Mouse (Mus musculus): Measurements from ENCODE around the gene Maml1. TPM values are rescaled to one million over a fixed set of nuclear protein-coding genes. Genes with fewer than 3 reads are reported as not detected.
"Not testable (repeated sequence)": the region's sequence is repeated elsewhere in the genome, so short reads cannot be mapped to it uniquely, and the experiment has no call there.

The Maml1 gene
- polyA plus RNA-seq, 1 experiment from 2014 or later: 7.5 TPM

- H3K4me2 ChIP-seq (replicated peaks): no peak overlapping the region
- H3K4me3 ChIP-seq: no peak overlapping the region
- no peak for ATAC-seq (ENCODE audit: low FRiP score, low read depth)
- no peaks in the 10 kb centered on the region for H3K9me3 ChIP-seq
- H3K36me3 ChIP-seq: peaks cover 12% of the 10 kb centered on the region
- WGBS: 94% methylated on average over 6 of the region's 6 CpGs
- H3K9ac ChIP-seq: no peak overlapping the region
- peaks cover 29% of the 10 kb centered on the region for H3K4me1 ChIP-seq
- H3K27ac ChIP-seq: no peak overlapping the region
- H3K27me3 ChIP-seq: no peaks in the 10 kb centered on the region
Observed at GRCm38 (mm10) chr11:50321239-50321638, 29.1 kb upstream of the Maml1 start.

- not testable (repeated sequence) for ATAC-seq (ENCODE audit: low FRiP score, low read depth); H3K9me3 ChIP-seq; H3K27ac ChIP-seq; H3K27me3 ChIP-seq; H3K4me3 ChIP-seq; H3K9ac ChIP-seq; H3K4me2 ChIP-seq (replicated peaks)
- Histone ChIP-seq H3K4me1 (peaks cover 26% of the 10 kb centered on the region), H3K36me3 (peaks cover 12% of the 10 kb centered on the region)
- WGBS: 90% methylated on average over 4 of the region's 4 CpGs
Observed at GRCm38 (mm10) chr11:50319343-50319742, 27.2 kb upstream of the Maml1 start.

- Histone ChIP-seq H3K4me1 (no peaks in the 10 kb centered on the region), H3K4me3 (no peak overlapping the region), H3K4me2 (replicated peaks) (no peak overlapping the region), H3K9ac (no peak overlapping the region), H3K36me3 (peaks cover 35% of the 10 kb centered on the region), H3K27me3 (no peaks in the 10 kb centered on the region), H3K27ac (no peak overlapping the region), H3K9me3 (no peaks in the 10 kb centered on the region)
- WGBS: 95% methylated on average over 2 of the region's 2 CpGs
- ATAC-seq (ENCODE audit: low FRiP score, low read depth): no peak
Observed at GRCm38 (mm10) chr11:50312803-50313202, 20.7 kb upstream of the Maml1 start.

- Histone ChIP-seq H3K36me3 (peaks cover 92% of the 10 kb centered on the region), H3K9me3 (no peaks in the 10 kb centered on the region), H3K4me2 (replicated peaks) (no peak overlapping the region), H3K9ac (no peak overlapping the region), H3K4me1 (no peaks in the 10 kb centered on the region), H3K27me3 (no peaks in the 10 kb centered on the region), H3K4me3 (no peak overlapping the region), H3K27ac (no peak overlapping the region)
- 87% methylated on average over 2 of the region's 2 CpGs for WGBS
- ATAC-seq (ENCODE audit: low FRiP score, low read depth): no peak
Observed at GRCm38 (mm10) chr11:50303406-50303805, 11.3 kb upstream of the Maml1 start.

- Histone ChIP-seq H3K27ac (peak overlapping the region; percentile 98), H3K36me3 (peaks cover 50% of the 10 kb centered on the region), H3K27me3 (no peaks in the 10 kb centered on the region), H3K4me1 (peaks cover 24% of the 10 kb centered on the region), H3K4me2 (replicated peaks) (peak overlapping the region; percentile 86), H3K4me3 (peak overlapping the region; percentile 100), H3K9ac (peak overlapping the region; percentile 100), H3K9me3 (no peaks in the 10 kb centered on the region)
- WGBS: under 1% methylated on average over 72 of the region's 85 CpGs
- ATAC-seq (ENCODE audit: low FRiP score, low read depth): peak; percentile 71
Observed at GRCm38 (mm10) chr11:50291321-50292165, 568 bp downstream of the Maml1 start.

- Histone ChIP-seq H3K27ac (peak overlapping the region; percentile 98), H3K9me3 (no peaks in the 10 kb centered on the region), H3K4me1 (peaks cover 27% of the 10 kb centered on the region), H3K9ac (peak overlapping the region; percentile 100), H3K36me3 (peaks cover 54% of the 10 kb centered on the region), H3K4me2 (replicated peaks) (peak overlapping the region; percentile 86), H3K4me3 (peak overlapping the region; percentile 100), H3K27me3 (no peaks in the 10 kb centered on the region)
- WGBS: 3% methylated on average over 20 of the region's 20 CpGs
- no peak for ATAC-seq (ENCODE audit: low FRiP score, low read depth)
Observed at GRCm38 (mm10) chr11:50290486-50291225, 1.5 kb downstream of the Maml1 start.

GRCm38 (mm10) chr11:50286428-50286827 is 5.7 kb downstream of the Maml1 start:
- peaks cover 41% of the 10 kb centered on the region for H3K36me3 ChIP-seq
- 85% methylated on average over 1 of the region's 1 CpGs for WGBS
- no peak for ATAC-seq (ENCODE audit: low FRiP score, low read depth)
- no peaks in the 10 kb centered on the region for H3K9me3 ChIP-seq
- H3K9ac ChIP-seq: no peak overlapping the region
- no peaks in the 10 kb centered on the region for H3K27me3 ChIP-seq
- H3K4me3 ChIP-seq: no peak overlapping the region
- peaks cover 24% of the 10 kb centered on the region for H3K4me1 ChIP-seq
- H3K4me2 ChIP-seq (replicated peaks): no peak overlapping the region
- no peak overlapping the region for H3K27ac ChIP-seq

GRCm38 (mm10) chr11:50285696-50286095 is 6.4 kb downstream of the Maml1 start:
- H3K9me3 ChIP-seq: no peaks in the 10 kb centered on the region
- H3K9ac ChIP-seq: no peak overlapping the region
- peaks cover 24% of the 10 kb centered on the region for H3K4me1 ChIP-seq
- no peak overlapping the region for H3K4me2 ChIP-seq (replicated peaks)
- no peak overlapping the region for H3K4me3 ChIP-seq
- H3K36me3 ChIP-seq: peaks cover 48% of the 10 kb centered on the region
- 92% methylated on average over 7 of the region's 7 CpGs for WGBS
- no peak for ATAC-seq (ENCODE audit: low FRiP score, low read depth)
- H3K27ac ChIP-seq: no peak overlapping the region
- H3K27me3 ChIP-seq: no peaks in the 10 kb centered on the region

GRCm38 (mm10) chr11:50285263-50285662 is 6.8 kb downstream of the Maml1 start:
- H3K27ac ChIP-seq: no peak overlapping the region
- H3K36me3 ChIP-seq: peaks cover 52% of the 10 kb centered on the region
- no peak overlapping the region for H3K4me3 ChIP-seq
- H3K9me3 ChIP-seq: no peaks in the 10 kb centered on the region
- H3K27me3 ChIP-seq: no peaks in the 10 kb centered on the region
- peaks cover 22% of the 10 kb centered on the region for H3K4me1 ChIP-seq
- no peak overlapping the region for H3K9ac ChIP-seq
- 90% methylated on average over 5 of the region's 5 CpGs for WGBS
- no peak overlapping the region for H3K4me2 ChIP-seq (replicated peaks)
- ATAC-seq (ENCODE audit: low FRiP score, low read depth): no peak

GRCm38 (mm10) chr11:50280053-50280452 is 12.1 kb downstream of the Maml1 start:
- Histone ChIP-seq H3K9me3 (no peaks in the 10 kb centered on the region), H3K4me3 (no peak overlapping the region), H3K27ac (no peak overlapping the region), H3K27me3 (no peaks in the 10 kb centered on the region), H3K36me3 (peaks cover 29% of the 10 kb centered on the region), H3K4me2 (replicated peaks) (no peak overlapping the region), H3K9ac (no peak overlapping the region), H3K4me1 (0 out of 2 replicates have a peak, but pooled peaks cover 4% of the 10 kb centered on the region)
- 89% methylated on average over 1 of the region's 1 CpGs for WGBS
- no peak for ATAC-seq (ENCODE audit: low FRiP score, low read depth)

- no peak for ATAC-seq (ENCODE audit: low FRiP score, low read depth)
- Histone ChIP-seq H3K4me3 (no peak overlapping the region), H3K27me3 (no peaks in the 10 kb centered on the region), H3K4me1 (0 out of 2 replicates have a peak, but pooled peaks cover 4% of the 10 kb centered on the region), H3K36me3 (peaks cover 36% of the 10 kb centered on the region), H3K9me3 (no peaks in the 10 kb centered on the region), H3K27ac (no peak overlapping the region), H3K4me2 (replicated peaks) (no peak overlapping the region), H3K9ac (no peak overlapping the region)
- 83% methylated on average over 4 of the region's 4 CpGs for WGBS
Observed at GRCm38 (mm10) chr11:50279005-50279404, 13.1 kb downstream of the Maml1 start.

- Histone ChIP-seq H3K4me1 (0 out of 2 replicates have a peak, but pooled peaks cover 4% of the 10 kb centered on the region), H3K27me3 (no peaks in the 10 kb centered on the region), H3K9ac (no peak overlapping the region), H3K9me3 (no peaks in the 10 kb centered on the region), H3K36me3 (peaks cover 39% of the 10 kb centered on the region), H3K4me2 (replicated peaks) (no peak overlapping the region), H3K4me3 (no peak overlapping the region), H3K27ac (no peak overlapping the region)
- WGBS: 96% methylated on average over 6 of the region's 6 CpGs
- ATAC-seq (ENCODE audit: low FRiP score, low read depth): no peak
Observed at GRCm38 (mm10) chr11:50277706-50278105, 14.4 kb downstream of the Maml1 start.

Data from limb, embryonic 13.5 days (tissue).